Mouse (Mus musculus): ENCODE data around the gene Otof.

Gene Otof

DNA sequence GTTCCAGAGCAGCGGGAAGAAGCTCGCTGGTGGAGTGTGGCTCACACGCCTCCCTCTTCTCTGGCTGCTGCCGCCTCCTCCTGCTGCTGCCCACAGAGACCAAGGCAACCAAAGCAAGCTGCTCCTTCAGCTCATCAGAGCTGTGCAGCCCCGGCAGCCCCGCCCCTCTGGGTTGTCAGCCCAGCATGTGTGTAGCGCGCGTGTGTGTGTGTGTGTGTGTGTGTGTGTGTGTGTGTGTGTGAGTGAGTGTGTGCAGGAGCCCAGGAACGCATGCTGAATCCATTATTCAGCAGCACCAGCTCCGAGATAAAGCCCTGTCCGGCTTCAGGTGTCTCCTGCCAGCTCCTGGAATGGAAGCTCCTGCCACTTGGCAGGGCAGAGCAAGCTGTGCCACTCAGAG lies at the start of gene Otof:
Gene Otof (minus strand): TSS at position 112 of the 400 bp plus-strand sequence.
- in situ Hi-C loops (cut with MboI; ENCODE audit: unreplicated experiment in 2 of 2), result no loop called here

DNA sequence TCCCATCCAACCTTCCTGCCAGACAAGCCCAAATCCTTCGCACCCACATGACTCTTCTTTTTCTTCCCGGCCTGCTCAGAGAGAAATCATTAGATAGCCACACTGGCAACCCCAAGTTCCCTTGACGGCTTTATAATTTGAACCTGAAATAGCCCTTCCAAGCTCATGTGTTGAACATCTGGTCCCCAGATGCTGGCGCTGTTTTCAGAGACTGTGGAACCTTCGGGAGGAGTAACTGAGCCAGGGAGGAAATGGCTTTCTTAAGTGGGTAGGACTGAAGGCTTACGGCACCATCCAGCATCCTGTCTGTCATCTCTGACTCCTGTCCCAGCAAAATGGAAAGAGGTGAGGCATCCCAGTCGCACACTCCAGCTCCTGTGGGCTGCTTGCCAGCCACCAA lies 35.6 kb upstream of the Otof start:
- in situ Hi-C loops (cut with MboI; ENCODE audit: unreplicated experiment in 2 of 2), result loop anchor here in 1 of 2 experiments (25.0 kb wide), 1 partner anchor 1110 kb away; the partner anchor contains the start of gene Lmbr1

DNA sequence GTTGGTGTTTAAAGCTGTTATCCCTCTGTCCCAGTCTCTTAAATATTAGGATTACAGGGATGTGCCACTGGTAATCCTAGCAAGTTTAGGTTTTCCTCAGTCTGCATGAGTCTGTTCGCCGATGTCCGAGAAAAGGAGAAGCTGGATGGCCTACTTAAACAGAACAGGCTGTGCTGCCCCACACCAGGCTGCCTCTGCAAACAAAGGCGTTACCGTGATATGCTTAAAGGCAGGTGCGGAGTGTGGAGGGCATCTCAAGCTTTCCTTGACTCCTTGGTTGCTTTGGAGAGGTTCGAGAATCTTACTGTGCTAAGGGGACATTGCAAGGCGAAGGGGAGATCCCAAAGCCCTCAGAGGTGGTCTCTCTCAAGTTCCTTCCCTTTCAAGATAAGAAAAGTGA lies 35.1 kb upstream of the Otof start:
- in situ Hi-C loops (cut with MboI; ENCODE audit: unreplicated experiment in 2 of 2), result loop anchor here in 1 of 2 experiments (25.0 kb wide), 1 partner anchor 1110 kb away; the partner anchor contains the start of gene Lmbr1

DNA sequence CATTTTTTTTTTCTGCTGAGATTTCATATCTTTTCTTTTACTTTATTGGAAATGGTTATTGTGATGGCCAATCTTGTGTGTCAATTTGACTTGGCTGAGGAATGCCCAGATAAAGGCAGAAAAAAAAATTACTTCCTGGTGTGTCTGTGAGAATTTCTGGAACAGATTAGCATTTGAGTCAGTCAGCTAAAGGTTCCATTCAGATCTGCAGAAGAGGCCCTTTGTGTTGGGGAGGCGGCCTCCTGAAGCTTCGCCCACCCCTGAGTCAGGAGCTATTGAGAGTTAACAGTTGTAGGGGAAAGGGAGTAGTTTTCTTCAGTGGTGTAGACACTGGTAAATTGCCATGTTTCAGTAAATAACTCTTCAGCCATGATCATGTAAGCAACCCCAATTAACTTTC lies 33.6 kb upstream of the Otof start:
- in situ Hi-C loops (cut with MboI; ENCODE audit: unreplicated experiment in 2 of 2), result loop anchor here in 1 of 2 experiments (25.0 kb wide), 1 partner anchor 1108 kb away; the partner anchor contains the start of gene Lmbr1

DNA sequence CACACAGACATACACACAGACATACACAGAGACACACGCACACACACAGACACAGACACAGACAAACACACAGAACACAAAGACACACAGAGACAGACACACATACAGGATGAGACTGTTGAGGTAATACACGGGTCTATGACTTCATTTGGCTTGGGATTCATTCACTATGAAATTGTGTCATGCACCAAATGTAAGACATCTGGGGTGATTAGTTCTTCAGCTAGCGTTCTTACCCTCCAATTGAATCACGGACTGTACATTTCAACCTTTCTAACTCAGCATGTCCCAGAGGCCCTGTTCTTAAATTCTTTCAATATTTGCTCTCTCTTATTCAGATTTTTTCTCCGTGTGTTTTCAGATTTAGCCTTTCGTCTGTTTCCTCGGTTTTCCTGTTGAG lies 32.9 kb upstream of the Otof start:
- in situ Hi-C loops (cut with MboI; ENCODE audit: unreplicated experiment in 2 of 2), result loop anchor here in 1 of 2 experiments (25.0 kb wide), 1 partner anchor 1107 kb away; the partner anchor contains the start of gene Lmbr1

DNA sequence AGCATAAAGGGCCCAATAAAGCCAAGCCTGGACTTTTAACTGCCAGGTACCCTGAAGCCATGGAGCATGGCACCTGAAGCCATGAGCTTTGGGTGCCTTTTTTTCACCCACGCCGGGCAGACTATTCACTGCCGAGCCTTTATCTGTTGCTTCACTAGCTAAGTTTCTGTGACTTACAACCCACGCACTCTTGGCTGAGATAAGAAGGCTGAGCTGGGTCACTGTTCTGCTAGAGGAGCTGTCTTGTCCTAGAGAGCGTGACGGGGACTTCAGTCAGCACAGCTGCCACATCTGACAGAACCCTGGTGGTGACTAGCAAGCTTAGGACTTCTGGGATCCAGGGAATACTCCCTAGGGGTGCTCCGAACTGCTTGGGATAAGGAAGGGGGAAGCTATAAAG lies 32.0 kb upstream of the Otof start:
- in situ Hi-C loops (cut with MboI; ENCODE audit: unreplicated experiment in 2 of 2), result loop anchor here in 1 of 2 experiments (25.0 kb wide), 1 partner anchor 1106 kb away; the partner anchor contains the start of gene Lmbr1

DNA sequence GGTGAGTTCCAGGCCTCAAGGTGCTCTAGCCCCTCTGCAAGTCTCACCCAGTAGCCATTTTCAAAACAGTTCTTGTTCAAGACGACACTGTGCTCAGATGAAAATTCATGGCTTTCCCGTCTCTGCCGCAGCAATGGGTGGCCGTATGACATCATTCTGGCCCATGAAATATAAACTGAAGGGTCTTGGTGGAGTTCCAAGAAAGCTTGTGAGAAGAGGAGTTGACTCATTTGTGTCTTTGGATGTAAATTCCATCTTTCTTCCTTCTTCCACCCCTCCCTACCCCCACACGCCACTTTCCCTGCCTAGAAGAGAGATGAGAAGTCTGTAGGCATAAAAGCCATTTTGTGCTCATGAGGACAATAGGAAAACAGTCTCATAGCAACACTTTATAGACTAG lies 29.1 kb upstream of the Otof start:
- in situ Hi-C loops (cut with MboI; ENCODE audit: unreplicated experiment in 2 of 2), result loop anchor here in 1 of 2 experiments (25.0 kb wide), 1 partner anchor 1104 kb away; the partner anchor contains the start of gene Lmbr1

DNA sequence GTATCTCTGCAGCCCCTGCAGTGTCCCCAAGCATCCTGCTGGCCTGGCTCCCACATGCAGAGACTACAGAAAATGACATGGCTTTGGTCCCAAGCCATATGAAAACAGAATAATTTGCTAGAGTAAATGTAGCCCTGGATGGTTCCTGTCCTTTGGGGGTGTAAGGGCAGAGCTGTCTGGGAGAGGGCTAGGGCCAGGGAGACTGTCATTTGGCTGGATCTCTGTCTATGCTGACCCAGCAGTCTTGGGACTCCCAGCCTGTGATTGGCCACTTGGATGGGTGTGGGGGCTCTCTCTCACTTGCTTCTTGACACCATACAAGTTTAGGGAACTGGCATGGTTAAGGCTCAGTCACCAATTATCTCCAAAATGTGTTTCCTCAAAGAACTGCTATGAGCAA lies 28.5 kb upstream of the Otof start:
- in situ Hi-C loops (cut with MboI; ENCODE audit: unreplicated experiment in 2 of 2), result loop anchor here in 1 of 2 experiments (25.0 kb wide), 1 partner anchor 1103 kb away; the partner anchor contains the start of gene Lmbr1

DNA sequence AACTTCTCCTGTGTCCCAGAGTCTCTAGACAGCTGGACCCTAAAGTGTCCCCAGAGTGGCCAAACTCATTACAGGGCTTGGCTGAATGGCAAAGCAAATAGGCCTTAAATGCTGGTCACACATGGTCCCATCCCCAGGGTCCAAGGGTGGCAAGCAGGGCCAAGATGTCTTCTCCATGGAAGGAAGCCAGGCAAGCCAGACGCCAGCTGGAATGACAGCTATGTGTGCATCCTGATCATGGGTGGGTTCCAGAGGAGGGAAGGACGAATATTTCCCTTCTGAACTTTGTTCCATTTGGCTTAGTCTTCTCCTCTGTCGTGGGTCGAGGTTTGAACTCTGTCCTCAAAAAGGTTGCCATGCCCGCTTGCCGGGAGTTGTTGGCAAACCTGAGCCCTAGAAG lies 23.4 kb upstream of the Otof start:
- in situ Hi-C loops (cut with MboI; ENCODE audit: unreplicated experiment in 2 of 2), result loop anchor here in 1 of 2 experiments (10.0 to 25.0 kb wide), 2 partner anchors 90 to 1098 kb away; partner anchors contain the start of gene Lmbr1

DNA sequence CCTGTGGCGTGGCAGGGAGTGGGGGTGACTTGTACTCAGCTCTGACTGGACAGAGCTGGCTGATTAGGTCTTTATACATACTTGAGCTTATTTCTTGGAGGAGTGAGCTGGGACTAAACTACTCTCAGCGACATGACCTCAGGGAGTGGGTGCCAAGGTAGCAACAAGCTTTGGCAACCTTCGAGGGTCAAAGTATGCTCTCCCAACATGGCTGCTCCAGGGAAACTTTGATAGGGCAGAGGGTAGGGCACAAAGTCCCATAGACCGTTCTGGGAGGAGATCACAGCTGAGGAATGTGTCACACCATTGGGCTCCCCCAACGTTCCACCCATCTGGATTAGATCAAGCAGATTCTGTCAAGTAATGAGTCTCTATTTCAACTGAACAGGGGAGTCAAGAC lies 22.9 kb upstream of the Otof start:
- in situ Hi-C loops (cut with MboI; ENCODE audit: unreplicated experiment in 2 of 2), result loop anchor here (5.0 to 25.0 kb wide), 3 partner anchors 90 to 1097 kb away; partner anchors contain the start of gene Lmbr1 (in 1 of the 2)

DNA sequence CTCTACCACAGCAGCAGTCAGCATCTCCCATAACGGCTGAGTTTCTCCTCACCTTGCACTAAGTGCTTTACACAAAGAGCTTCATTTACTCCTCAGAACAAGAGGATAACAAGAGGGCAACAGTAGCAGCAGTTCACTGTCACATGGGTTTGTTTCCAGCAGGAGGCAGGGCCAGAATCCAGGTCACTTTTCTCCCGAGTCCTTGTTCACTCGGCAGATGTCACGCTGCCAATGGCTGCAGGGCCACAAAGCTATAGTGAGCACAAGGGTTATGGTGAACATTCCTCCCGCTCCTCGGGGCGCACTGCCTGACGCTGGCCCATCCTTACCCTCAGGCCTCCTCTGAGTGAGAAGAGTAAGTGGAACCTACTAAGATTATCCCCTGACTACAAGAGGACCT lies 21.8 kb upstream of the Otof start:
- in situ Hi-C loops (cut with MboI; ENCODE audit: unreplicated experiment in 2 of 2), result loop anchor here (5.0 to 25.0 kb wide), 3 partner anchors 89 to 1096 kb away; partner anchors contain the start of gene Lmbr1 (in 1 of the 2)

DNA sequence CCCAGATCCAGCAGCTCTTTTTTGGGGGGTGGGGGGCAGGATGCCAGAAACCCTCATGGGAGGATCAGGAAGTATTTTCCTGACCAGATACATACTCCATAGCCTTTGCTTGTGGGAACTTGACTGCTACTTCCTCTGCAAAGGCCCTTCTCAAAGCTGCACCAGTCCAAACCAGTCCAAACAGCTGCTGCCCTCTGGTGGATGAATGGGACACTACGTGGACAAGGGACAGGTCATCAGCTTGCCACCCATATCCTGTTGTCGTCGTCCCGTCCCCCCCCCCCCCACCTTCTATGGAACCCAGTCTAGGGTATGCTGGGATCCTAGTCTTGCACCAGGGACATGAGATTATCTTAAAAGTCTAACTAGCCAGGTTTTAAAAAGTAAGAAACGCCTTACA lies 20.6 kb upstream of the Otof start:
- in situ Hi-C loops (cut with MboI; ENCODE audit: unreplicated experiment in 2 of 2), result loop anchor here (5.0 to 25.0 kb wide), 3 partner anchors 88 to 1095 kb away; partner anchors contain the start of gene Lmbr1 (in 1 of the 2)

DNA sequence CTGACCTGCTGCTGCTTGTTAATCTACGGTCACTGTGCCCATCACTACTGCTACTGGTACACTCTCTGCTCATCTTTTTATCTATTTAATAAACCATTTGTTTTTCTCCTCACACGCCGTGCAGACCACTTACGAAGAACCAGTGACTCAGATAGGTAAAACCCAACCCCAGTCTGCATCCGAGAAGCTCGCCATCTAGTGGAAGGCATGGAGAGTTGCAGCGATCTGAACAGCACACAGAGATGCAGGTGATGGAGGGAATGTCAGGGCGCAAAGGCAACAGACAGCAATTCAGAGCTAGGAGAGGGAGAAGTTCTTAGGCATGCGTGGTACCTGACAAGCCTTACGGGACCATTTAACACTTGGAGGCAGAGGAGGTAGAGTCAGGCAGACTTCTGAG lies 14.8 kb upstream of the Otof start:
- in situ Hi-C loops (cut with MboI; ENCODE audit: unreplicated experiment in 2 of 2), result loop anchor here in 1 of 2 experiments (25.0 kb wide), 1 partner anchor 1089 kb away; the partner anchor contains the start of gene Lmbr1

DNA sequence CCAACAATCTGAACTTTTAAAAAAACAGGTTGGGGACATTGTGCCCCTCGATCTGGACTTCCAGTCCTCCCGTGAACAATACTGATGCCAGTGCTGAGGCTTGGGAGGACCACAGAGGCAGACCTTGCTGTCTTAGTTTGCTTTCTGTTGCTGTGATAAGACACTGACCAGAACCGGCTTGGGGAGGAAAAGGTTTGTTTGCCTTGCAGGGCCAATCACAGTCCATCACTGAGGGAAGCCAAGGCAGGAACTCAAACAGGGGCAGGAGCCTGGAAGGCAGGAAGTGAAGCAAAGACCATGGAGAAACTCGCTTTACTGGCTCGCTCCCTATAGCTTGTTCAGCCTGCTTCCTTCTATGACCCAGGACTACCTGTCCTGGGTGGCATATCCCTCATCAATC lies 10.4 kb upstream of the Otof start:
- in situ Hi-C loops (cut with MboI; ENCODE audit: unreplicated experiment in 2 of 2), result no loop called here

DNA sequence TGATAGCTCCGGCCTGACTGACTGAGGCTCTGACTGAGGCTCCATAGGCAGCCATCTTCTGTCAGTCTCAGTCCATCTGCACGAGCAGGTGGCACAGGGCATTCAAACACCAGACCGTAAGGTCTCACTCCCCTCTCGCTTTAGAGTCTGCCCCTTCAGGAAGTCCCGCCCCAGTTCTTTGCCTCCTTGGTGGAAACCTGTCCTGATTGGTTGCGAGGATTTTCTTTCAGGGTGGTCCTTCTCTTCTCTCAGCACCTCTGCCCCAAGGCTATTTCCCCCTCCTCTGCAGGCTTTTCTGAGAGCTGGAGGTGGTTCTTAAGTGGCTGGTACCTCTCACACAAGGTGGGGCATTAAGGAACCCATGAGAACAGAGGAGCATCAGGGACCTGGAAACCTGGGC lies 8.7 kb upstream of the Otof start:
- in situ Hi-C loops (cut with MboI; ENCODE audit: unreplicated experiment in 2 of 2), result no loop called here

DNA sequence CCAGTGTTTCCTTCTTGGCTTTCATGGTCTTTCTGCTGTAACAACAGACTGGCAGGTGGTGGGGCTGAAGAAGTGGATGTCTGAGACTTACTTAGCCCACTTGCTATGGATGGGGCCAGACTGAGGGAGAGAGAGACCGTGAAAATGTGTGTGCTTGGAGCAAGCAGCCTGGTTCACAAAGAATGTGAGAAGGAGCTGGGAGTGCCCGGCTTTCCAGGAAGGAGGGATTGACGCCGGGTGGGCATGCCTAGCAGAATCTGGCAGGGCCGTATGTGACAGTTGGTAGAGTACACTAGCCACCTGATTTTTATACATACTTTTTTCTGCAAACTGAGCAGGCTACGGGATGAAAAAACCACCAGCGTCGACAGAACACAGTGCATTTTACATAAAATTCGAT lies 4.6 kb upstream of the Otof start:
- in situ Hi-C loops (cut with MboI; ENCODE audit: unreplicated experiment in 2 of 2), result no loop called here

DNA sequence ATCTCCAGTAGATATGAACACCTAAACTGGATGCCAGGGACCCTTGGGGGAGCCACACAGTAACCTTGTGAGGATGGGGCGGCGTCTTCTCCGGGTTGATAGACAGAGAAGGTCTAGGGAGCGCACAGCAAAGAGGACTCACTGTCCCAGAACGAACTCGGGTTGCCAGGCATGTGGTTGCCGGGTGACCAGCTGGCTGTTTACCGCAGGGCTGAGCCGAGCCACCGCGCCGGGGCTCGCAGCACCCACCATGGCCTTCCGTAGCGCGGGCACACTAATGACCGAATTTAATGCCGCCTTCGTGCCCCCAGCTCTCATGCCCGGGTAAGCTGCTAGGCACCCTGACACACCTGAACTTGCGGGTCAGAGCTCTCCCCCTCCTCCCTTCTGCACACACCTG lies 4.1 kb upstream of the Otof start, which contains the start of gene 1700001C02Rik:
Gene 1700001C02Rik (plus strand): TSS at position 187 of the 400 bp plus-strand sequence.
- in situ Hi-C loops (cut with MboI; ENCODE audit: unreplicated experiment in 2 of 2), result no loop called here

DNA sequence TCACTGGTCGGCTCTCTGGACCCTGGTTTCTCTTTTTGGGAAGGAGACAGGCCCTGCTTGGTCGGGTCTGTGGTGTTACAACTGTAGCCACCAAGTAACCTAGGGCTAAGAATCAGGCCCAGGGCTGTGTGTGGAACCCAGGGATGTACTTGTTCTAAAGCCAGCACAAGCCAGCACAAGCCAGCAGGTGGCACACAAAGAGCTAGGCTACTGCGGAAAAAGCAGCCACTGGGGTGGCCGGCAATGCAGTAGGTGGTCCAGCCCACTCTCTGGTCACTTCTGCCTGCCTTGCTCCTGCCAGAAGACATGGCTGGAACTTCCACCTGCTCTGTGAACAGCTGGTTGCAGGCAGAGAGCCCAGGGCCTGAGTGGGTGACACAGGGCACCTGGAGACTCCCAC lies 1.6 kb downstream of the Otof start:
- in situ Hi-C loops (cut with MboI; ENCODE audit: unreplicated experiment in 2 of 2), result no loop called here

DNA sequence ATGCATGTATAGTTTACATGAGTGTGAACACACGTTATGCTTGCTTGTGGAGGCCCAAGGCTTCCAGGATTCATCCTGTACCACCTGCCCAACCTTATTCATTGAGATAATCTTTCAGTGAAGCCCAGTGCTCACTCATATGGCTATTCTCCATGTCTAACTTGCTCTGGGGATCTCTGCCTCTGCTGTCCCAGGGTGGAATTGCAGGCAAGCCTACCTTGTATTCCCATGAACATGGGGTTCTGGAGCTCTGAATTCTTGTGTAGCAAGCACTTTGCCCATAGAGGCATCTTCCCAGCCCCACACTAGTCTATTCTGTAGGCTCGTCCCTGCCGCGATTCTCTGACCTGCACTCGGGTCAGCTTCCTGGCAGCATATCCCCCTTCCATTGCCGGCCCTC lies 5.7 kb downstream of the Otof start:
- in situ Hi-C loops (cut with MboI; ENCODE audit: unreplicated experiment in 2 of 2), result no loop called here

DNA sequence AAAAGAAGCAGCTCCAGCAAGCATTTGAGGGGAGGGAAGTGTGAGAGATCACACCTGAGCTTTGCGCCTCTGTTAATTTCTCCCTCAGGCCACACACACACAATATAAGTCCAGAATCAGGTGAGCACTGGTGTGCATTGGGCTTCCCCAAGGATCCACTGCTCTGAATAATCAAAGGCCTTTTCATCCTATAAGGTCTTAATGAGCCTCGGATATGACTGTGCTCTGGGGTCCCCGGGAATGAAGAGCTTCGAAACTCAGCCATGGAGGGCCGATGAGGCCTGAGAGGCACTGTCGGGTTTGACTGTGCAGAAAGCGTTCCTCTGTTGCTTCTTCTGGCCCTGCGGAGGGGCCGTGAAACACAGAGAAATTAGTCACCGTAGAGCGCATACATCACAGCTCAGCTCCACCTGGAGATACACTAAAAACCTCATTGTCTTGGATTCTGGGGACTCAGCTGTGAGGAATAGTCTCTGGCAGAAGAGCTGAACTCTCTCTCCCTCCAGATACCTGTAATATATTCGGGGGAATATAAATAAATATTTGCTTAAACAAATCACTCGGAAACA lies 17.3 kb downstream of the Otof start:
- in situ Hi-C loops (cut with MboI; ENCODE audit: unreplicated experiment in 2 of 2), result no loop called here

DNA sequence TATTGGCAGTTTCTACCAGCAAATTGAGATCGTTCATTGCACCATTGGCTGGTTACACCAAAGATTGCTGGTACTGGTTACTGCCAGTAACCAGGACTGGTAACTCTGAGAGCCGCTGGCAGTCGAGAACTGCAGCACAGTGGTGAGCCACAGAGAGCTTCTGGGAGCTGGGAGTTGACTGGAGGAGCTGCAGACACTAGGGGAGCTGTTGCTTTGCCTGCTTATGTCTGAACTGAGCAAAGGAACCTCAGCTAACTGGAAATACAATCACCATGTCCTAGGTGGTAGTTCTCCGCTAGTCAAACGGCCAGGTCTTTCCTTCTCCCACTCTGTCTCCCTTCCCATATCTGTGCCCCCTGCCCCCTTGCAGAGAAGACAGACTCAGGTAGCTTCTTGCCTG lies 19.5 kb downstream of the Otof start:
- in situ Hi-C loops (cut with MboI; ENCODE audit: unreplicated experiment in 2 of 2), result no loop called here

Measured in v-Abl transformed pro-B cells (cell line).